Mouse (Mus musculus): ENCODE data around the gene Fam171a2.

GRCm38 (mm10) chr11:102392441-102393237, 54.8 kb downstream of the Fam171a2 start:
- TF ChIP-seq EP300 (IDR thresholded peaks at IDR 0.05) (no peak), CTCF (IDR thresholded peaks at IDR 0.05) (no peak)

Measured in lung, postnatal 0 days (tissue).